Mouse (Mus musculus) urinary bladder, adult 18-20 months (tissue): ENCODE results near the gene Pik3r1.

ENCODE experiments used
- DNase-seq, 2 experiments: peaks; one replicate each; pipeline ENCODE4 v3.0.0; 2022; ENCODE audit warnings: low spot score in 2 of 2, mixed read lengths in 2 of 2

Gene Pik3r1

GRCm38 (mm10) chr13:101682378-101682777 lies 85.6 kb downstream of the Pik3r1 start:
- DNase-seq = no peak

GRCm38 (mm10) chr13:101680083-101680482 lies 87.9 kb downstream of the Pik3r1 start:
- DNase-seq = no peak

GRCm38 (mm10) chr13:101678984-101679383 lies 89.0 kb downstream of the Pik3r1 start:
- DNase-seq = no peak

- DNase-seq = no peak
Measured at GRCm38 (mm10) chr13:101678036-101678435, 90.0 kb downstream of the Pik3r1 start.

GRCm38 (mm10) chr13:101673876-101674275 lies 94.1 kb downstream of the Pik3r1 start:
- no peak for DNase-seq

GRCm38 (mm10) chr13:101668859-101669258 lies 99.2 kb downstream of the Pik3r1 start:
- no peak for DNase-seq

GRCm38 (mm10) chr13:101664010-101664409 lies 104.0 kb downstream of the Pik3r1 start:
- no peak for DNase-seq

- DNase-seq = no peak
Measured at GRCm38 (mm10) chr13:101662900-101663299, 105.1 kb downstream of the Pik3r1 start.

- DNase-seq = no peak
Measured at GRCm38 (mm10) chr13:101661567-101661966, 106.5 kb downstream of the Pik3r1 start.

GRCm38 (mm10) chr13:101660187-101660586 lies 107.8 kb downstream of the Pik3r1 start:
- no peak for DNase-seq

- DNase-seq = no peak
Measured at GRCm38 (mm10) chr13:101652131-101652530, 115.9 kb downstream of the Pik3r1 start.

- DNase-seq = no peak
Measured at GRCm38 (mm10) chr13:101641632-101642031, 126.4 kb downstream of the Pik3r1 start.

- no peak for DNase-seq
Measured at GRCm38 (mm10) chr13:101635837-101636236, 132.2 kb downstream of the Pik3r1 start.

GRCm38 (mm10) chr13:101634420-101634819 lies 133.6 kb downstream of the Pik3r1 start:
- DNase-seq = no peak

GRCm38 (mm10) chr13:101633620-101634019 lies 134.4 kb downstream of the Pik3r1 start:
- DNase-seq = no peak

- DNase-seq = peak in 1 of 2 experiments; percentile 27
Measured at GRCm38 (mm10) chr13:101632771-101633170, 135.2 kb downstream of the Pik3r1 start.

- no peak for DNase-seq
Measured at GRCm38 (mm10) chr13:101631561-101631960, 136.5 kb downstream of the Pik3r1 start.
